Mouse (Mus musculus) midbrain, embryonic 15.5 days (tissue): Measurements from ENCODE around the gene Tulp3. TPM values are rescaled to one million over a fixed set of nuclear protein-coding genes. Genes with fewer than 3 reads are reported as not detected.
A peak's percentile ranks its signal among the peaks of the same experiment; 100 is the strongest.

Source experiments
- ATAC-seq: fragments of 200-750 bp; cut with Nextera tagmentation; replicated peaks from 2 replicates; pipeline ENCODE4 v1.8.0; 2017; ENCODE audit warnings: moderate TSS enrichment
- H3K27ac ChIP-seq: fragments of 300-500 bp; sonication (generic); 2 replicates; pipeline ENCODE4 v1.5.1; 2015; ENCODE audit warnings: mild to moderate bottlenecking, inconsistent platforms
- H3K27me3 ChIP-seq: fragments of 300-500 bp; sonication (generic); replicated peaks from 2 replicates; pipeline ENCODE4 v1.6.1; 2015; ENCODE audit warnings: inconsistent platforms
- H3K36me3 ChIP-seq: fragments of 300-500 bp; sonication (generic); replicated peaks from 2 replicates; pipeline ENCODE4 v1.6.1; 2015; ENCODE audit warnings: inconsistent platforms
- H3K4me1 ChIP-seq: fragments of 300-500 bp; sonication (generic); 2 replicates; pipeline ENCODE4 v1.6.1; 2015; ENCODE audit warnings: inconsistent platforms
- H3K4me2 ChIP-seq: fragments of 300-500 bp; sonication (generic); 2 replicates; pipeline ENCODE4 v1.6.1; 2015; ENCODE audit warnings: inconsistent platforms, mild to moderate bottlenecking, moderate library complexity
- H3K4me3 ChIP-seq: fragments of 300-500 bp; sonication (generic); 2 replicates; pipeline ENCODE4 v1.5.1; 2015; ENCODE audit warnings: mild to moderate bottlenecking, inconsistent platforms
- H3K9ac ChIP-seq: fragments of 300-500 bp; sonication (generic); 2 replicates; pipeline ENCODE4 v1.6.1; 2015; ENCODE audit warnings: mild to moderate bottlenecking, inconsistent platforms
- H3K9me3 ChIP-seq: fragments of 300-500 bp; sonication (generic); 2 replicates; pipeline ENCODE4 v1.6.1; 2016; ENCODE audit warnings: inconsistent platforms
- WGBS: fragments of 180-500 bp; shearing (Covaris S2); methylation state at CpG from one replicate; pipeline ENCODE4 v1.1.7; 2015; ENCODE audit warnings: mixed read lengths; 5-methylcytosine and 5-hydroxymethylcytosine counted together
- polyA plus RNA-seq: library from polyadenylated mRNA; unstranded; fragments of >200 nt; fragmentation: Nextera tagmentation; extraction: Ambion mirVana; gene quantifications from 2 replicates; pipeline ENCODE4 v1.2.1, GENCODE M21; 2015

The Tulp3 gene
- polyA plus RNA-seq, 1 experiment from 2014 or later, result 17.6 TPM

GRCm38 (mm10) chr6:128349711-128350110 lies 5.9 kb downstream of the Tulp3 start:
- Histone ChIP-seq H3K9ac (no peak overlapping the region), H3K9me3 (no peaks in the 10 kb centered on the region), H3K36me3 (no peaks in the 10 kb centered on the region), H3K4me3 (no peak overlapping the region), H3K4me1 (peaks cover 16% of the 10 kb centered on the region), H3K4me2 (no peak overlapping the region), H3K27me3 (no peaks in the 10 kb centered on the region), H3K27ac (no peak overlapping the region)
- WGBS, result 49% methylated on average over 7 of the region's 7 CpGs
- ATAC-seq, result 0 out of 2 replicates have a peak, but pooled peaks have one; percentile 11

GRCm38 (mm10) chr6:128346782-128347181 lies 8.9 kb downstream of the Tulp3 start:
- no peak for ATAC-seq
- no peaks in the 10 kb centered on the region for H3K27me3 ChIP-seq
- no peaks in the 10 kb centered on the region for H3K9me3 ChIP-seq
- H3K4me1 ChIP-seq, result peaks cover 4% of the 10 kb centered on the region; the same call in 1 of the 2 replicates
- no peak overlapping the region for H3K27ac ChIP-seq
- no peak overlapping the region for H3K4me3 ChIP-seq
- 90% methylated on average over 6 of the region's 6 CpGs for WGBS
- no peak overlapping the region for H3K4me2 ChIP-seq
- no peak overlapping the region for H3K9ac ChIP-seq
- H3K36me3 ChIP-seq, result no peaks in the 10 kb centered on the region

- ATAC-seq, result no peak
- no peaks in the 10 kb centered on the region for H3K27me3 ChIP-seq
- no peaks in the 10 kb centered on the region for H3K9me3 ChIP-seq
- no peaks in the 10 kb centered on the region for H3K36me3 ChIP-seq
- H3K27ac ChIP-seq, result no peak overlapping the region
- no peak overlapping the region for H3K4me2 ChIP-seq
- H3K9ac ChIP-seq, result no peak overlapping the region
- H3K4me3 ChIP-seq, result no peak overlapping the region
- peaks cover 4% of the 10 kb centered on the region; the same call in 1 of the 2 replicates for H3K4me1 ChIP-seq
- WGBS, result 88% methylated on average over 10 of the region's 10 CpGs
Measured at GRCm38 (mm10) chr6:128345623-128346022, 10.0 kb downstream of the Tulp3 start.

- no peak overlapping the region for H3K4me2 ChIP-seq
- H3K4me3 ChIP-seq, result no peak overlapping the region
- no peak for ATAC-seq
- no peaks in the 10 kb centered on the region for H3K9me3 ChIP-seq
- peaks cover 11% of the 10 kb centered on the region; the same call in 1 of the 2 replicates for H3K4me1 ChIP-seq
- H3K36me3 ChIP-seq, result no peaks in the 10 kb centered on the region
- no peak overlapping the region for H3K9ac ChIP-seq
- no peaks in the 10 kb centered on the region for H3K27me3 ChIP-seq
- 96% methylated on average over 11 of the region's 11 CpGs for WGBS
- no peak overlapping the region for H3K27ac ChIP-seq
Measured at GRCm38 (mm10) chr6:128341956-128342723, 13.5 kb downstream of the Tulp3 start.

- no peak overlapping the region for H3K27ac ChIP-seq
- whole genome bisulfite sequencing, result 50% methylated on average over 5 of the region's 5 CpGs
- no peak overlapping the region for H3K9ac ChIP-seq
Measured at GRCm38 (mm10) chr6:128338876-128339275, 16.8 kb downstream of the Tulp3 start.

GRCm38 (mm10) chr6:128337467-128337866 lies 18.2 kb downstream of the Tulp3 start:
- Histone ChIP-seq H3K27ac (no peak overlapping the region), H3K4me2 (no peak overlapping the region), H3K9me3 (no peaks in the 10 kb centered on the region), H3K4me1 (peaks cover 11% of the 10 kb centered on the region; the same call in 1 of the 2 replicates), H3K36me3 (peaks cover 13% of the 10 kb centered on the region; the same call in 1 of the 2 replicates), H3K9ac (no peak overlapping the region), H3K4me3 (no peak overlapping the region), H3K27me3 (no peaks in the 10 kb centered on the region)
- WGBS, result 83% methylated on average over 7 of the region's 7 CpGs
- ATAC-seq, result no peak

More at GRCm38 (mm10) chr6:128338876-128339275, 16.8 kb downstream of the Tulp3 start:
- H3K36me3 ChIP-seq, result 0 out of 2 replicates have a peak, but pooled peaks cover 9% of the 10 kb centered on the region
- H3K9me3 ChIP-seq, result no peaks in the 10 kb centered on the region
- ATAC-seq, result no peak
- peaks cover 11% of the 10 kb centered on the region; the same call in 1 of the 2 replicates for H3K4me1 ChIP-seq
- no peak overlapping the region for H3K4me2 ChIP-seq
- no peak overlapping the region for H3K4me3 ChIP-seq
- no peaks in the 10 kb centered on the region for H3K27me3 ChIP-seq

GRCm38 (mm10) chr6:128334397-128335124 lies 21.1 kb downstream of the Tulp3 start:
- H3K27ac ChIP-seq, result no peak overlapping the region
- no peaks in the 10 kb centered on the region for H3K27me3 ChIP-seq
- H3K4me3 ChIP-seq, result no peak overlapping the region
- peak; percentile 85 for ATAC-seq
- WGBS, result 15% methylated on average over 12 of the region's 12 CpGs
- peaks cover 28% of the 10 kb centered on the region for H3K36me3 ChIP-seq
- H3K4me2 ChIP-seq, result no peak overlapping the region
- 0 out of 2 replicates have a peak, but pooled peaks cover 2% of the 10 kb centered on the region for H3K9me3 ChIP-seq
- H3K4me1 ChIP-seq, result peaks cover 11% of the 10 kb centered on the region; the same call in 1 of the 2 replicates
- no peak overlapping the region for H3K9ac ChIP-seq

- Histone ChIP-seq H3K4me2 (no peak overlapping the region), H3K9ac (no peak overlapping the region), H3K27me3 (no peaks in the 10 kb centered on the region), H3K4me3 (no peak overlapping the region), H3K27ac (no peak overlapping the region), H3K4me1 (no peaks in the 10 kb centered on the region), H3K36me3 (peaks cover 14% of the 10 kb centered on the region), H3K9me3 (no peaks in the 10 kb centered on the region)
- WGBS, result 13% methylated on average over 4 of the region's 4 CpGs
- ATAC-seq, result peak; percentile 76
Measured at GRCm38 (mm10) chr6:128318317-128318716, 37.3 kb downstream of the Tulp3 start.

- Histone ChIP-seq H3K9me3 (no peaks in the 10 kb centered on the region), H3K9ac (no peak overlapping the region), H3K36me3 (no peaks in the 10 kb centered on the region), H3K4me2 (no peak overlapping the region), H3K27ac (no peak overlapping the region), H3K4me1 (no peaks in the 10 kb centered on the region), H3K4me3 (no peak overlapping the region), H3K27me3 (no peaks in the 10 kb centered on the region)
- 77% methylated on average over 8 of the region's 8 CpGs for WGBS
- ATAC-seq, result no peak
Measured at GRCm38 (mm10) chr6:128315597-128315996, 40.1 kb downstream of the Tulp3 start.

GRCm38 (mm10) chr6:128314796-128315195 lies 40.9 kb downstream of the Tulp3 start:
- no peak for ATAC-seq
- Histone ChIP-seq H3K9ac (no peak overlapping the region), H3K27me3 (no peaks in the 10 kb centered on the region), H3K4me1 (no peaks in the 10 kb centered on the region), H3K36me3 (no peaks in the 10 kb centered on the region), H3K4me2 (no peak overlapping the region), H3K9me3 (no peaks in the 10 kb centered on the region), H3K27ac (no peak overlapping the region), H3K4me3 (no peak overlapping the region)
- 90% methylated on average over 6 of the region's 6 CpGs for WGBS

- Histone ChIP-seq H3K4me2 (no peak overlapping the region), H3K9me3 (no peaks in the 10 kb centered on the region), H3K9ac (no peak overlapping the region), H3K36me3 (no peaks in the 10 kb centered on the region), H3K27ac (no peak overlapping the region), H3K4me1 (no peaks in the 10 kb centered on the region), H3K27me3 (no peaks in the 10 kb centered on the region; the same call in 1 of the 2 replicates), H3K4me3 (no peak overlapping the region)
- 32% methylated on average over 4 of the region's 4 CpGs for WGBS
- ATAC-seq, result no peak
Measured at GRCm38 (mm10) chr6:128308311-128308710, 47.3 kb downstream of the Tulp3 start.

- Histone ChIP-seq H3K9ac (no peak overlapping the region), H3K27ac (no peak overlapping the region), H3K27me3 (peaks cover 25% of the 10 kb centered on the region), H3K36me3 (no peaks in the 10 kb centered on the region), H3K4me2 (no peak overlapping the region), H3K4me1 (peaks cover 14% of the 10 kb centered on the region), H3K9me3 (no peaks in the 10 kb centered on the region), H3K4me3 (no peak overlapping the region)
- WGBS, result 81% methylated on average over 4 of the region's 4 CpGs
- ATAC-seq, result no peak
Measured at GRCm38 (mm10) chr6:128304801-128305200, 50.9 kb downstream of the Tulp3 start.
